Mouse (Mus musculus) kidney, adult 9 months (tissue): Measurements from ENCODE around the gene Madcam1.

Experiments
- DNase-seq: peaks from one replicate; pipeline ENCODE4 v3.0.0; 2022

Madcam1 gene

GRCm38 (mm10) chr10:79664131-79664665, at the start of gene Madcam1:
Gene Madcam1, plus strand, starts transcription at chr10:79664559.
- peak; percentile 75 for DNase-seq

- no peak for DNase-seq
Measured at GRCm38 (mm10) chr10:79615860-79616259, 48.5 kb upstream of the Madcam1 start.

- DNase-seq = no peak
Measured at GRCm38 (mm10) chr10:79616376-79616775, 48.0 kb upstream of the Madcam1 start.

GRCm38 (mm10) chr10:79623950-79624349, 40.4 kb upstream of the Madcam1 start:
- DNase-seq = no peak

GRCm38 (mm10) chr10:79625398-79625797, 39.0 kb upstream of the Madcam1 start:
- no peak for DNase-seq

- no peak for DNase-seq
Measured at GRCm38 (mm10) chr10:79626156-79626555, 38.2 kb upstream of the Madcam1 start.

- no peak for DNase-seq
Measured at GRCm38 (mm10) chr10:79628377-79628776, 36.0 kb upstream of the Madcam1 start.

- DNase-seq = no peak
Measured at GRCm38 (mm10) chr10:79631432-79631831, 32.9 kb upstream of the Madcam1 start.

GRCm38 (mm10) chr10:79633006-79633777, 31.2 kb upstream of the Madcam1 start:
- no peak for DNase-seq

- DNase-seq = no peak
Measured at GRCm38 (mm10) chr10:79636287-79636686, 28.1 kb upstream of the Madcam1 start.

- no peak for DNase-seq
Measured at GRCm38 (mm10) chr10:79637128-79638110, 26.9 kb upstream of the Madcam1 start, which contains the start of gene Shc2. Gene Shc2, minus strand, starts transcription at chr10:79637918.

GRCm38 (mm10) chr10:79638486-79639204, 25.7 kb upstream of the Madcam1 start:
- no peak for DNase-seq

- DNase-seq = no peak
Measured at GRCm38 (mm10) chr10:79645711-79646110, 18.6 kb upstream of the Madcam1 start, which contains the start of gene Odf3l2. Gene Odf3l2, minus strand, starts transcription at chr10:79645738.

- DNase-seq = peak; percentile 73
Measured at GRCm38 (mm10) chr10:79649070-79649751, 15.1 kb upstream of the Madcam1 start.

- no peak for DNase-seq
Measured at GRCm38 (mm10) chr10:79652789-79653188, 11.6 kb upstream of the Madcam1 start.

- DNase-seq = no peak
Measured at GRCm38 (mm10) chr10:79654946-79655395, 9.4 kb upstream of the Madcam1 start.

- DNase-seq = no peak
Measured at GRCm38 (mm10) chr10:79658829-79659228, 5.5 kb upstream of the Madcam1 start.

GRCm38 (mm10) chr10:79660298-79660697, 4.1 kb upstream of the Madcam1 start:
- no peak for DNase-seq

- no peak for DNase-seq
Measured at GRCm38 (mm10) chr10:79661861-79662260, 2.5 kb upstream of the Madcam1 start.

- no peak for DNase-seq
Measured at GRCm38 (mm10) chr10:79665051-79665450, 692 bp downstream of the Madcam1 start.

GRCm38 (mm10) chr10:79666493-79666892, 2.1 kb downstream of the Madcam1 start:
- DNase-seq = no peak

- no peak for DNase-seq
Measured at GRCm38 (mm10) chr10:79668076-79668475, 3.7 kb downstream of the Madcam1 start.
